Mouse (Mus musculus) heart, embryonic 12.5 days (tissue): ENCODE measurements at regions not wholly inside any gene's neighbourhood (a gene's known extent, or its start where the extent isn't known, plus 50 kb on each side); places are given as distances from the start of the nearest gene placed in this dataset.
"Not testable (repeated sequence)": the region's sequence is repeated elsewhere in the genome, so short reads cannot be mapped to it uniquely, and the experiment has no call there.

Experiments
- ATAC-seq: fragments of 200-750 bp; cut with Nextera tagmentation; 2 replicates; pipeline ENCODE4 v1.8.0; 2017; ENCODE audit warnings: moderate TSS enrichment, moderate library complexity; ENCODE audit not compliant: insufficient number of reproducible peaks, low FRiP score
- H3K27ac ChIP-seq: fragments of 300-500 bp; sonication (generic); 2 replicates; pipeline ENCODE4 v1.5.1; 2016; ENCODE audit warnings: mild to moderate bottlenecking, moderate library complexity; ENCODE audit not compliant: poor library complexity, severe bottlenecking
- H3K27me3 ChIP-seq: fragments of 300-500 bp; sonication (generic); replicated peaks from 2 replicates; pipeline ENCODE4 v1.6.1; 2016; ENCODE audit warnings: mild to moderate bottlenecking, moderate library complexity
- H3K36me3 ChIP-seq: fragments of 300-500 bp; sonication (generic); 2 replicates; pipeline ENCODE4 v1.6.1; 2016; ENCODE audit warnings: mild to moderate bottlenecking, moderate library complexity
- H3K4me1 ChIP-seq: fragments of 300-500 bp; sonication (generic); replicated peaks from 2 replicates; pipeline ENCODE4 v1.6.1; 2016; ENCODE audit warnings: mild to moderate bottlenecking
- H3K4me2 ChIP-seq: fragments of 300-500 bp; sonication (generic); 2 replicates; pipeline ENCODE4 v1.6.1; 2016; ENCODE audit warnings: mild to moderate bottlenecking, moderate library complexity
- H3K4me3 ChIP-seq: fragments of 300-500 bp; sonication (generic); 2 replicates; pipeline ENCODE4 v1.5.1; 2016; ENCODE audit warnings: mild to moderate bottlenecking
- H3K9ac ChIP-seq: fragments of 300-500 bp; sonication (generic); 2 replicates; pipeline ENCODE4 v1.6.1; 2016; ENCODE audit warnings: mild to moderate bottlenecking, moderate library complexity
- H3K9me3 ChIP-seq: fragments of 300-500 bp; sonication (generic); replicated peaks from 2 replicates; pipeline ENCODE4 v1.6.1; 2016; ENCODE audit warnings: mild to moderate bottlenecking, moderate library complexity
- WGBS: fragments of 180-500 bp; shearing (Covaris S2); methylation state at CpG from one replicate; pipeline ENCODE4 v1.1.7; 2016; 5-methylcytosine and 5-hydroxymethylcytosine counted together

DNA sequence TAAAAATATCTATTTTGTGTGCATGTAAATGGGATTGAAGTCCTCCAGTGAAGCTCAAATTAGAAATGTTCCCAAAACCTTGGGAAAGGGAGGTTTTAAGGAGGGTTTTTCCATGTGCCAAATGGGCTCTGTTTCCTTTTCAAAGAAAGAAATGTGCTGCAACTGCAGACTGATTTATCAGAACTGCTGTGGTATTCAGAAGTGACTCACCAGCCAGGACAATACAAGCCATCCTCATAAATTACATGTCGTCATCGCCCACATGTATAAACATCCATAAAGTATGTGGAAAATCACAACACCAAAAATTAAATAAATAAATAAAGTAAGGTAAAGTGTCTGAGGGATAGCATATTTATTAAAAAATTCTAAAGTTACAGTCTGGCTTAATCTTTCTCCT lies 202.7 kb upstream of the Flrt2 start:
- no peak overlapping the region for H3K9ac ChIP-seq
- no peaks in the 10 kb centered on the region for H3K27me3 ChIP-seq
- no peak for ATAC-seq
- no peaks in the 10 kb centered on the region for H3K4me1 ChIP-seq
- WGBS, result 80% methylated on average over 2 of the region's 2 CpGs
- H3K4me2 ChIP-seq, result no peak overlapping the region
- H3K9me3 ChIP-seq, result no peaks in the 10 kb centered on the region
- H3K36me3 ChIP-seq, result no peaks in the 10 kb centered on the region
- H3K4me3 ChIP-seq, result no peak overlapping the region
- H3K27ac ChIP-seq, result no peak overlapping the region

DNA sequence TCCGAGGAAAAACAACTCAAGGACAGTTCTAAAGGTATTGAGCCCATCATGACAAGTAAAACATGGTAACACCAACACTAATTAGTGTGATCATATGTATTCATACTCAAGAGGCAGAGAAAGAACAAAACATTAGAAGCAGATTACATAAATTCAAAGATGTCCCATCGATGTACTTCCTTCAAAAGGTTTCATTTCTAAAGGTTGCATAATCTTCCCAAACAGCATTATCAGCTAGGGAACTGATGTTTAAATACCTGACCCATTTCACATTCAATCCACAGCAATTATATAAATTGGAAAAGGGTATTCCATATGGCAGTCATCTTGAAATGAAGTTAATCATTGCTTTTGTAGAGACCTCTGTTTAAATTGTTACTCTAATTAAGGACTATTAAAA lies 202.2 kb upstream of the Flrt2 start:
- WGBS, result 80% methylated on average over 2 of the region's 2 CpGs
- ATAC-seq, result no peak
- H3K4me3 ChIP-seq, result no peak overlapping the region

DNA sequence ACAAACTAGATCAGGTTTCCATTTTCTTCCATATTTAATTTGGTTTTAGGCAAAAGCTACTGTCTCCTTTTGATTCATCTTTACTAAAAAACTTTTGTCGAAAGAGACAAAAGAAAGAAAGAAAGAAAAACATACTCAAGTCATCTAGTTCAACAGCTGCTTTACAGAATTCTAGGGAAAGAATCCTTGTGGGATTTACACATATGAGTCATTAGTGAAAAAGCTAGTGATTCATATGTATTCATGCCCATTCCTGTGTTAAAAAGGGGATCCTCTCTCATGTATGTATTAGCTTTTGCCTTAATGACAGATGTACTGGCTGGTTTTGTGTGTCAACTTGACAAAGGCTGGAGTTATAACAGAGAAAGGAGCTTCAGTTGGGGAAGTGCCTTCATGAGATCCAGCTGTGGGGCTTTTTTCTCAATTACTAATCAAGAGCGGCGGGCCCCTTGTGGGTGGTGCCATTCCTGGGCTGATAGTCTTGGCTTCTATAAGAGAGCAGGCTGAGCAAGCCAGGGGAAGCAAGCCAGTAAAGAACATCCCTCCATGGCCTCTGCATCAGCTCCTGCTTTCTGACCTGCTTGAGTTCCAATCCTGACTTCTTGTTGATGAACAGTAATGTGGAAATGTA lies 200.1 kb upstream of the Flrt2 start:
- not testable (repeated sequence) for H3K27ac ChIP-seq, H3K36me3 ChIP-seq, H3K4me3 ChIP-seq, ATAC-seq, H3K4me2 ChIP-seq, H3K4me1 ChIP-seq, H3K9ac ChIP-seq, H3K27me3 ChIP-seq, H3K9me3 ChIP-seq
- 52% methylated on average over 3 of the region's 3 CpGs for WGBS

More for the DNA sequence above, 202.2 kb upstream of the Flrt2 start:
- H3K9ac ChIP-seq, result no peak overlapping the region
- H3K27ac ChIP-seq, result no peak overlapping the region
- no peaks in the 10 kb centered on the region for H3K36me3 ChIP-seq
- no peak overlapping the region for H3K4me2 ChIP-seq
- no peaks in the 10 kb centered on the region for H3K9me3 ChIP-seq
- no peaks in the 10 kb centered on the region for H3K4me1 ChIP-seq
- H3K27me3 ChIP-seq, result no peaks in the 10 kb centered on the region

DNA sequence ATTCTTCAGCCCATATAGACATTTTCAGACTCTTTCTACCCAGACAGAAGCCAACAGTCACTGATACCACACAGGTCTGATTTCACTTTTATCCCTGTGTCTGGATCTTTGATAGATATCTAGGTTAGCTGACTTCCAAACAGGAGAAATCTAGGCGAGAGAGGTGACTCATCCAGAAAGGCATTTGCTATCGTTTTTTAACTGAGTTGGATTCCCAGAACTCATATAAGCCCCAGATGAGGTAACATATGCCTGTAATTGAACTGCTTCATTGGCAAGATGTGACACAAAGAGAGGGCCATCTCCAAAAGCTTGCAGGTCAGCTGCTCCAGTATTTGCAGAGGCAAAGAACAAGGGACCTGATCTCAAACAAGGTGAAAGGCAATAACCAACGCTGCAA lies 190.6 kb upstream of the Flrt2 start:
- H3K4me2 ChIP-seq, result no peak overlapping the region
- no peaks in the 10 kb centered on the region for H3K27me3 ChIP-seq
- no peak overlapping the region for H3K4me3 ChIP-seq
- no peaks in the 10 kb centered on the region for H3K9me3 ChIP-seq
- 57% methylated on average over 3 of the region's 3 CpGs for WGBS
- no peak overlapping the region for H3K9ac ChIP-seq
- no peaks in the 10 kb centered on the region for H3K4me1 ChIP-seq
- no peak for ATAC-seq
- no peaks in the 10 kb centered on the region for H3K36me3 ChIP-seq
- H3K27ac ChIP-seq, result no peak overlapping the region

DNA sequence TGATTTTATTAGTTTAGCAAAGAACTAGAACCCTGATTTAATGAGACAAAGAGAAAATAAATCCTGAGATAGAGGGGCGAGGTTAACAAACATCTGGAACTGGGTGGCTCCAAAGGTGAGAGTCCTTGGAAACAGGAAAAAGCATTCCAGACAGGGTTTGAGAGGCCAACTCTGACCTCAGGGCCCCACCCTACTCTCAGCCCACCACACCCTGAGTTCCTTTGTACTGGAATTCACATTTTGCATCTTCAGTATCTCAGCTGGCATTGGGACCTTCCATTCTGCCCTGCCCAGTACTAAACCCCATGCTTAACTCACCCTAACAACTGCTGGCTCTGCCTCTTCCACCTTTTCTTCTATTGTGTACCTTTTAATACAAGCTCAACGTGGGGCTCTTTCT lies 172.0 kb upstream of the Flrt2 start:
- Histone ChIP-seq H3K36me3 (no peaks in the 10 kb centered on the region), H3K4me1 (no peaks in the 10 kb centered on the region), H3K9ac (no peak overlapping the region), H3K4me3 (no peak overlapping the region), H3K9me3 (no peaks in the 10 kb centered on the region), H3K27me3 (no peaks in the 10 kb centered on the region), H3K27ac (no peak overlapping the region), H3K4me2 (no peak overlapping the region)
- WGBS, result 78% methylated on average over 2 of the region's 2 CpGs
- no peak for ATAC-seq

DNA sequence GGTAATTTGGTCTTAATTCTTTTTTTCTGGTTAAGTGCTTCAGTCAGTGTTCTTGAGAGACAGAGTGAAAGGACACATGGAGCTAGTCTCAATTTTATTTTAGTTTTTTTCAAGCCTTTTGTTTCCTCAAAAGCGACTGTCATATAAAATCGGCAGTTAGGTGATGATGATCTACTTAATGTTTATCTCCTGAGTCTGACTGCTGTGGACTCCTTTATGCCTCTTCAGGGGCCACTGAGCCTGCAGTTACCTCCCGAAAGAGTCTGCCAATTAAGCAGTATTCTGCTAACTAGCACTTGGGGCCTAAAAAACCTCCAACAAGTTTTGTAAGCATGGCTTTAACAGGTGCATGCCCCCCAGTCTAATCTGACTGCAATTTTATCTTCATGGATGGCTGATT lies 170.0 kb upstream of the Flrt2 start:
- 71% methylated on average over 3 of the region's 3 CpGs for WGBS
- no peak overlapping the region for H3K4me2 ChIP-seq
- no peaks in the 10 kb centered on the region for H3K36me3 ChIP-seq
- ATAC-seq, result no peak
- H3K4me3 ChIP-seq, result no peak overlapping the region
- H3K27me3 ChIP-seq, result no peaks in the 10 kb centered on the region
- no peak overlapping the region for H3K9ac ChIP-seq
- no peak overlapping the region for H3K27ac ChIP-seq
- no peaks in the 10 kb centered on the region for H3K4me1 ChIP-seq
- no peaks in the 10 kb centered on the region for H3K9me3 ChIP-seq

DNA sequence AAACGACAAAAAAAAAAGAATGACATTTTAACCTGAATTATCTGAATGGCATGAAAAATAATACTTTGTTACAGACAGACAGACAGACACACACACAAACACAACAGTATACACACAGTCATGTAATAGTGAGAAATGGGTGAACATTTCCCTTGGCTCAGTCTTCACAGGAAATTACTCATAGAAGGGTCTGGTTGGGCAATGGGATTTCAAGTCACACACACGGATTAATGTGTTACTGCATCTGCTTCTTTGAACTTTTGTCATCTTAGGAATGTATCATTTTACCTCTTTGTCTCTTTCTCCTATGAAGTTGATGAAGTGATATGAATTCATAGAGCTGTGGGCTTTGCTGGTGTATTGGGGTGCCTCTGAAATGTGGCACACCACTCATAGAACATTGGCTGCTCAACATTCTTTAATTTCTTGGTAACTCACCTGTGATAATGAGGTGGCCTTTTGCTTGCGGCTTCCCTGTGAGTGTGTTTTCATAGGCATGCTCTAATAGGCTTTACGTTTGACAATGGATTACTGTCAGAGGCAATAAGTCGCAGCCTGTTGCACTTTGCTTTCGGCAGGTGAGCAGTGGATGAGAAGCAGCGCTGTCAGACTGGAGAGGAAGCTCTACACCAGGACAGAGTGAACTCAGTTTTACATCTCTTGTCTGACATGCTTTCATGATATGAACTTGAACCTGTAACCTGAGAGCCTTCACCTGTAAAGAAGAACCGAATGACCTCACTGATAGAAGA lies 158.0 kb upstream of the Flrt2 start:
- Histone ChIP-seq H3K4me1 (no peaks in the 10 kb centered on the region), H3K27me3 (no peaks in the 10 kb centered on the region), H3K4me2 (no peak overlapping the region), H3K27ac (no peak overlapping the region), H3K36me3 (no peaks in the 10 kb centered on the region), H3K9ac (no peak overlapping the region), H3K9me3 (no peaks in the 10 kb centered on the region), H3K4me3 (no peak overlapping the region)
- 72% methylated on average over 8 of the region's 8 CpGs for WGBS
- ATAC-seq, result no peak

DNA sequence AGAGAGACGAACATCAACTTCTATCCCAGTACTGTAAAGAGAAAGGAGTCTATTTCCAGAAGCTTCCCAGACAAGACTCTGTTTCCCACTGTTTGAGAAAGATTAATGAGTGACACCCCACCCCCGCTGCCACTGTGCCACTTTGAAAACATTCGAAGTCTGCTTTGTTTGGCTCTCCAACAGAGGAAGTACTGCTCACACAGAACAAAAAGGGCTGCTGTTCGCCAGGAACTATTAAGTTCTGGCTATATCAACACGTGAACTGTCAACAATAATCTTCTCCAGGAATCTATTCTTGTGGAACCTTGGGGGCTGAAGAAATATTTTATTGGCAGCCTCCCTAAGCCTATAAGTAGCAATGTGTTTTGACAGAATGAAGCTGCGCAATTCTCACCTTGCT lies 144.7 kb upstream of the Flrt2 start:
- Histone ChIP-seq H3K4me3 (no peak overlapping the region), H3K27me3 (no peaks in the 10 kb centered on the region), H3K27ac (no peak overlapping the region), H3K9me3 (no peaks in the 10 kb centered on the region), H3K4me1 (no peaks in the 10 kb centered on the region; the same call in 1 of the 2 replicates), H3K9ac (no peak overlapping the region), H3K36me3 (no peaks in the 10 kb centered on the region), H3K4me2 (no peak overlapping the region)
- WGBS, result 37% methylated on average over 6 of the region's 6 CpGs
- 0 out of 2 replicates have a peak, but pooled peaks have one; percentile 48 for ATAC-seq

DNA sequence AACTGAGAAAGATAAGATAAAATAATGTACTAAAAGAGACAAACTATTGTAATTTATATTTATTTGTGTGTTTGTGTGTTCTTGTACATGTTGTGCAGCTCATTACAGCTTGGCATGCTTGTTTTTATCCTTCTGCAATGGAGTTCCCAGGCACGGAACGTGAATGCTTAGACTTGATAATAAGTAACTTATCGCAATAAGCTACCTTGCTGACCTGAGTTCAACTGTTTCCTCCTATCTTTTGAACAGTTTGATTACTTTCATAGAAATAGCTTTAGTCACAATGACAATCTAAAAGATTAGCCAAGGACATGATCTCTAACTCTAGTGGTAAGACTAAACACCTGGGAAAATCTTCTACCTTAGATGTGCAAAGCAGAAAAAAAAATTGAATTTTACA lies 138.9 kb upstream of the Flrt2 start:
- Histone ChIP-seq H3K36me3 (no peaks in the 10 kb centered on the region), H3K4me2 (no peak overlapping the region), H3K27me3 (no peaks in the 10 kb centered on the region), H3K4me1 (no peaks in the 10 kb centered on the region), H3K27ac (no peak overlapping the region), H3K9ac (no peak overlapping the region), H3K4me3 (no peak overlapping the region), H3K9me3 (no peaks in the 10 kb centered on the region)
- no peak for ATAC-seq
- WGBS, result 89% methylated on average over 3 of the region's 3 CpGs

DNA sequence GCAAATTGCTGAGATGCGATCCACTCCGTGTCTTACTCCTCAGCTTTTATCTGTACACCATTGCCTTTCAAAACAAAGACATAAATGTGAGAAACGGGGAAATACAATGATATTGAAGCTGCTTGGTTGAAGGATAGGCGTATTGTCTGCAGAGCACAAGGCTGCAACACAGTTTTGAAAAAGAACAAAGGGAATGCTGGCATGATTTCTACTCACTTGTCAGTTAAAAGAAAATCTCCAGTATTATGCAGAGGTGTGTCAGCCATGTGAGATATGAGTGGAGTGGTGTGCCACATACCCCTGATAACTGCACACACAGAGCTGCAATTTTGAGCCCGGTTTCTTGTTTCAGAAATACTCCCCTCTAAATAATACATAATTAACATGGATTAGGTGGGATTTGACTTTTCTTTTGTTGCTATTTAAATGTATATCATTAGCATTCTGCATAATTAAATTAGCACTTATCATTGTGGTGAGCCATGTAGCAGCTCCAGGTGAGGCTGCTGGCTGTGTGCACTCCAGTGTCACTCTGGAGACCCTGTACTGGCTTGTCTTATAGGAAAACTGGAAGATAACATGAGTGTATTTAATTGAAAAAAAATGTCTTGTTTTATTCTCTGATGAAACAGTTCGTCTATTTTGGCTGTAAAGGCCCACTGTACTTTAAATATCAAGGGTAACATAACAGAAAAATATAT lies 133.2 kb upstream of the Flrt2 start:
- Histone ChIP-seq H3K4me3 (no peak overlapping the region), H3K27ac (no peak overlapping the region), H3K27me3 (no peaks in the 10 kb centered on the region), H3K4me1 (peaks cover 13% of the 10 kb centered on the region), H3K9ac (no peak overlapping the region), H3K36me3 (no peaks in the 10 kb centered on the region), H3K9me3 (no peaks in the 10 kb centered on the region), H3K4me2 (no peak overlapping the region)
- 55% methylated on average over 6 of the region's 6 CpGs for WGBS
- ATAC-seq, result no peak

DNA sequence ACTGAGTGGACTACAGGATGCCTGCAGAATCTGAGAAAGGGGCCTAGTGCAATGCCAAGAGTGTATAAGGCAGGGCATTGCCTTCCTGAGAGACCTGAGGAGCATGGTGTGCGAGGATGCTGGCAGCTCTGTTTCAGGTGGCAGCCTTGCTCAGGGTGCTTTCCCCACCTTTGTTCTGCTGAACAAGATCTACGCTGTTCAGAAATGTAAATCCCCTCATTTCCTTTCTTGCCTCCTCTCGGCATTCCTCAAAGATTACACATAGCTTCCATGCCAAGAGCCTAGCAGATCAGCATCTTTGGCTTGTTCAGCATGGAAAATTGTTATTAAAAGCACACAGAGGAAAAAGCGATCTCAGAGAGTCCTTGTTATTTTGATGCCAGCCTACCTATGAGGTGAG lies 128.6 kb upstream of the Flrt2 start:
- Histone ChIP-seq H3K27me3 (no peaks in the 10 kb centered on the region), H3K36me3 (no peaks in the 10 kb centered on the region), H3K9me3 (no peaks in the 10 kb centered on the region), H3K9ac (no peak overlapping the region), H3K4me1 (peaks cover 13% of the 10 kb centered on the region), H3K4me3 (no peak overlapping the region), H3K4me2 (no peak overlapping the region), H3K27ac (no peak overlapping the region)
- ATAC-seq, result no peak
- WGBS, result 33% methylated on average over 4 of the region's 4 CpGs
